Mouse (Mus musculus) erythroid progenitor cell, adult 5-6 weeks (primary cell): ENCODE results near the gene Rrp15. TPM values are rescaled to one million over a fixed set of nuclear protein-coding genes. Genes with fewer than 3 reads are reported as not detected.

Source experiments
- ATAC-seq: replicated peaks from 2 replicates; pipeline ENCODE4 v1.8.0; 2016; ENCODE audit warnings: moderate number of reproducible peaks, mild to moderate bottlenecking, moderate TSS enrichment, inconsistent platforms; ENCODE audit not compliant: poor library complexity, low FRiP score, severe bottlenecking
- total RNA-seq, 2 experiments: library from RNA; stranded (forward) in 1 of 2; stranded (reverse) in 1 of 2; fragments of 150-400 nt in 1 of 2; fragments of 186-747, 209-891 nt in 1 of 2; gene quantifications; 2 replicates each; pipeline versions ENCODE4 v1.2.3 to v1.2.4; 2015 to 2017; ENCODE audit warnings: low replicate concordance in 2 of 2

The Rrp15 gene
- total RNA-seq, 2 experiments from 2014 or later, result 10.9 to 15.4 TPM

- ATAC-seq, result no peak
These were observed 71.5 kb downstream of the Rrp15 start for GRCm38 (mm10) chr1:186677614-186678013.

- no peak for ATAC-seq
These were observed 73.0 kb downstream of the Rrp15 start for GRCm38 (mm10) chr1:186676199-186676598.

- no peak for ATAC-seq
These were observed 73.9 kb downstream of the Rrp15 start for GRCm38 (mm10) chr1:186675263-186675662.

GRCm38 (mm10) chr1:186674621-186675020, 74.5 kb downstream of the Rrp15 start:
- no peak for ATAC-seq

GRCm38 (mm10) chr1:186673166-186673565, 76.0 kb downstream of the Rrp15 start:
- ATAC-seq, result no peak

Other genes starting within 250 kb of the Rrp15 start
- not detected in 2 replicates for gene Tgfb2, start 43.4 kb downstream of the Rrp15 start, total RNA-seq (2015; ENCODE audit: low replicate concordance)
- gene Tgfb2, start 43.4 kb downstream of the Rrp15 start, total RNA-seq (2017; ENCODE audit: low replicate concordance), result not detected in 2 replicates
- not detected in 2 replicates for gene D1Pas1, start 218.1 kb upstream of the Rrp15 start, total RNA-seq (2015; ENCODE audit: low replicate concordance)
- not detected in 2 replicates for gene D1Pas1, start 218.1 kb upstream of the Rrp15 start, total RNA-seq (2017; ENCODE audit: low replicate concordance)